Mouse (Mus musculus): ENCODE results near the gene Krt73. TPM values are rescaled to one million over a fixed set of nuclear protein-coding genes. Genes with fewer than 3 reads are reported as not detected.

Krt73 gene
- polyA plus RNA-seq, 1 experiment from 2014 or later: 0.43 TPM

Other genes starting within 250 kb of the Krt73 start
- gene Krt90, start 239.4 kb downstream of the Krt73 start, polyA plus RNA-seq (2015; fragmentation: Nextera tagmentation; extraction: Ambion mirVana): 0.19 TPM in 2 replicates
- 0.07 and 0.08 TPM in 2 replicates for gene Krt75, start 228.4 kb downstream of the Krt73 start, polyA plus RNA-seq (2015; fragmentation: Nextera tagmentation; extraction: Ambion mirVana)
- not detected in 2 replicates for gene Gm5414, start 174.2 kb downstream of the Krt73 start, polyA plus RNA-seq (2015; fragmentation: Nextera tagmentation; extraction: Ambion mirVana)
- not detected in 2 replicates for gene Gm5478, start 155.0 kb downstream of the Krt73 start, polyA plus RNA-seq (2015; fragmentation: Nextera tagmentation; extraction: Ambion mirVana)
- gene Krt6b, start 122.1 kb downstream of the Krt73 start, polyA plus RNA-seq (2015; fragmentation: Nextera tagmentation; extraction: Ambion mirVana): not detected in 2 replicates
- not detected in 2 replicates for gene Krt6a, start 108.0 kb downstream of the Krt73 start, polyA plus RNA-seq (2015; fragmentation: Nextera tagmentation; extraction: Ambion mirVana)
- 0.08 TPM in 1 of 2 replicates, not detected in the other for gene Krt5, start 89.4 kb downstream of the Krt73 start, polyA plus RNA-seq (2015; fragmentation: Nextera tagmentation; extraction: Ambion mirVana)
- 0.09 and 0.21 TPM in 2 replicates for gene Krt71, start 59.2 kb downstream of the Krt73 start, polyA plus RNA-seq (2015; fragmentation: Nextera tagmentation; extraction: Ambion mirVana)
- not detected in 2 replicates for gene Krt72, start 15.9 kb downstream of the Krt73 start, polyA plus RNA-seq (2015; fragmentation: Nextera tagmentation; extraction: Ambion mirVana)
- gene Krt2, start 15.8 kb upstream of the Krt73 start, polyA plus RNA-seq (2015; fragmentation: Nextera tagmentation; extraction: Ambion mirVana): not detected in 2 replicates
- 14.5 and 14.7 TPM in 2 replicates for gene Krt1, start 48.4 kb upstream of the Krt73 start, polyA plus RNA-seq (2015; fragmentation: Nextera tagmentation; extraction: Ambion mirVana)
- gene Krt77, start 67.4 kb upstream of the Krt73 start, polyA plus RNA-seq (2015; fragmentation: Nextera tagmentation; extraction: Ambion mirVana): 0.45 and 0.73 TPM in 2 replicates
- gene Krt76, start 90.6 kb upstream of the Krt73 start, polyA plus RNA-seq (2015; fragmentation: Nextera tagmentation; extraction: Ambion mirVana): 0.13 TPM in 1 of 2 replicates, not detected in the other
- not detected in 2 replicates for gene Krt4, start 122.4 kb upstream of the Krt73 start, polyA plus RNA-seq (2015; fragmentation: Nextera tagmentation; extraction: Ambion mirVana)
- gene Krt79, start 138.0 kb upstream of the Krt73 start, polyA plus RNA-seq (2015; fragmentation: Nextera tagmentation; extraction: Ambion mirVana): 0.25 and 0.51 TPM in 2 replicates
- gene Krt78, start 151.9 kb upstream of the Krt73 start, polyA plus RNA-seq (2015; fragmentation: Nextera tagmentation; extraction: Ambion mirVana): not detected in 2 replicates
- gene Krt8, start 202.1 kb upstream of the Krt73 start, polyA plus RNA-seq (2015; fragmentation: Nextera tagmentation; extraction: Ambion mirVana): 2.2 TPM in 2 replicates
- gene Krt18, start 225.8 kb upstream of the Krt73 start, polyA plus RNA-seq (2015; fragmentation: Nextera tagmentation; extraction: Ambion mirVana): 3.8 and 5.1 TPM in 2 replicates

Measured in midbrain, embryonic 16.5 days (tissue).